Mouse (Mus musculus) right cerebral cortex, postnatal 14 days (tissue): ENCODE measurements around the gene Mrps33.

ENCODE experiments used
- DNase-seq: peaks from one replicate; pipeline ENCODE4 v3.0.0; 2022

Mrps33 gene

DNA sequence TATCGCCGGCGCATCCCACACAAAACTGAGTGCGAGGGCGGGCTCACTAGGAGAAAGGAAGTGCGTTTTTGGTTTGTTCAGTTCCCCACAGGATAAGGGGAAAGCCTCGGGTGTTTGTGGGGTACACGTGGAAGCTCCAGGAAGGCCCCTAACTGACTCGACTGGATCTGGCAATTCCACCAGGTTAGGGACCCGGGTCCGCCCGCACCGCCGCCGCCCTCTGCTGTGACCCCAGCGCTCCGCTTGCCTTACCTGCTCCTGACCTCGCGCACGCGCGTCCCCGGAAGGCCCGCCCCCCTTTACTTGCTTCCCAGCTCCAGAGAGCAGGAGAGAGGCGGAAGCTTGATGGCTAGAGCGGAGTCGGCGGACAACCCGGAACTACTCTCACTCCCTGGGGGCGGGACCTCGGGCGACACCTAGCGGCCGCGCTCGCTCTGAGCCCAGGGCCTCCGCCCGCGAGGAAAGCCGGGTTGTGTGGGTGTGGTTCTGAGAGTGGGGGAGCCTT, at the start of gene Mrps33:
TSS of gene Mrps33 (minus strand) at position 377 of the 505 bp plus-strand sequence.
- DNase-seq = peak; percentile 97

DNA sequence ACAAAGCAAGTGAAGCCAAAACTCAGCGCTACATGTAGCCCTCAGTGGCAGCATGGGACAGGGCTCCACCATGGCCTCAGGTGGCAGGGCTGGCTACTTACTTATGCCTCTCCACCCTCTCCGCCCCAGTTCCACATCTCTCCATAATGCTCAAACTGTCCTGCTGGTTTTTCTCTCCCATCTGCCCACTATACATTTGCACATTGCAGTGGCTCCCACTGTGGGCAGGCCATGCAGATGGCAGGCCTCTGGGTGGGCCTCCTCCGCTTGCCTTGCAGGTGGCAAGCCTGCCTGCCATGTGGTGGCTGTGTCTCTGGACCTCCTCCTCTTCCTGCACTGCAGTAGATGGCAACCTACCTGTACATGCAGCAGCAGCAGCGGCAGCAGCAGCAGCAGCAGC, 38.9 kb upstream of the Mrps33 start:
- no peak for DNase-seq

DNA sequence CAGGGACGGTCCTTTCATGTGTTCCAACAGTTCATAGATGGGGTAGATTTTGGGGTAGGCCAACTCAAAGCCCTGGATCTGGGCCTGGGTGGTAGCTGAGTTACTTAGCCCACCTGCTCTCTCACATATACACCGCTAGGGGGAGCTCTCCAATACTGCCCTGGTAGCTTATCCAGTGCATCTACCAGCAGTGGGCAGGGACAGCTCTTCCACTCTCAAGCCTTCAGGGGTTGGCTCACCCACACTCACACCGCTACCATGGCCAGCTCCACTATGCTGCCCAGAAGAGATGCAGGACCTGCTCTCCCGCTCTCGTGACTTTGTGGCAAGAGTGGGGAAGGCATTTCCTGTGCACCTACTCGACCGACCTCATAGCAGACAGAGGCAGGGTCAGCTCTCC, 38.0 kb upstream of the Mrps33 start:
- no peak for DNase-seq

DNA sequence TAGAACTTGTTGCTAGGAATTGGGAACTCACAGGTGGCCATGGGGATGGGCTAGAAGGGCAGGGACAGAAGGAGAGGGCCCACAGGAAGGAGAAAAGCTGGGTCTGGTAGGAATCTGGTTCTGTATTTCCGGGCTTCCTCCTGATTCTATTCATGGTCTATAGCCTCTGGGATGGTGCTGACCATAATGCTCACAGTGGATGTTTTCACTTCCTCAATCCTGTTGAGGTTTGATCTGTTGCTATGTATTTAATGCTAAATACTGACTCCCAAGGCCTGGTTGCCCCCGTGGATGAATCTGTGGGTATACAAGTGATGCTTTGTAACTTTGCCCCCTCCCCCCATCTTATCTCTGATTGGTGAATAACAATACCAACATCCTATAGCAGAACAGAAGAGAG, 36.8 kb upstream of the Mrps33 start:
- no peak for DNase-seq

DNA sequence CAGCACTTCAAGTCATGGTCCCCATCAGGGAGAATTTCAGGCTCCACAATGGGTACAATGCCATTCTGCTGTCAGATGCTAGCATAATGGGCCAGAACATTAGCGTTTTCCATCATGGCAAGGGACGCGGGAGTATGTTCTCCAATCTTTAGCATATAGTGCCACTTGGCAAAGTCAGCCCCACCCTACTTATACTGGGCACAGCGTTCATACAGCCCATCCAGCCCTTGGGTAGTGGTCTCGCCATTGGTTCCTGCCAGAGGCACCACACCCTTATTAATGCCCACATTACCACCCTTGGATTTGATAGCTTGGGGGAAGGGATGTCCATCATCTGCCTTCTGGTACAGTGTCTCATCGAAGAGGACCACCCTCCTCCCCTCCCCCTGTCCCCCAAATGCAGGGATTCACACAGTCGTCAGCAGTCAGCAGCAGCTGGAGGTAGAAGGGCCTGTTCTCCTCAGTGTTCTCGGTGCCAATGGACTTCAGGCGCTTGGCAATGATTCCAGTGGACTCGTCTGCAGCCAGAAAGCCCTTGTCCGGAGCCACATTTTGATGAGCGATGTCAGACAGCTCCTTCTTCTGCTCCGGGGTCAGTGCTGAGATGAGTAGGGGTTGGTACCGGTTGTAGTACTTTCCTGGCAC, 33.0 kb upstream of the Mrps33 start:
- no peak for DNase-seq

DNA sequence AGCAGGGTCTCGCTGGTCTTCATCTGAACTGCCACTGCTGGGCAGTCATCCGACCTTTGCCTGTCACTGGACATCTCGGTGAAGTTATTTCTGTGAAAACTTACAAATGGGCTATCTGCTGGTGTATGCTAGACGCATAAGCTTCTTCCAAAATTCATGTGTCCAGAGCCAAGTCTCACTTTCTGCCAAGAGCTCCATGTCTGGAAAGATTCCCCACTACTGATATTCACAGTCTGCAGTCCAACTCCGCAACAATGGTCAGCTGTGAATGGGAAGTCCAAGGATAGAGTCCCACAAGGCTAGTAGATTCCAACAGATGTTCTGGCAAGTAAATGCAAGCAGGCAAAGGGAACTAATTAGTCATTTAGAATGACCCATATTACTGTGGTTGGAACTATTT, 17.9 kb upstream of the Mrps33 start:
- no peak for DNase-seq

DNA sequence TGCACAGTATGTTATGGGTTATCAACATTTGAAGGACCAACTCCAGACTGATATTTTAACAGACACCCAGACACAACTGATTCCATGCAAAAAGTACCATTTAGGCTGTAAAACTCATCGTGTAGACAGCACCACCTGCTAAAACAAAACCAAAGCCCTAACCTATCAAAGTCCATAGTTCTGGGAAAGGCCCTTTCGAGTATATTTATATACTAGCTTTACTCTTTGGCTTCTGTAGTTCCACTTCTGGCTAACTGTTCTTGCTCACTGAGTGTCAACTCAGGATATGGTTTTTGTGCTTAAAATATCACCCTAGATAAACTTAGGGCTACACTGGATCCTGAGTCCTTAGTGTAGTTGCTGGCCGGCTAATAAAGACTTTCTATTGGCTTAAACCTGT, 10.5 kb upstream of the Mrps33 start:
- no peak for DNase-seq

DNA sequence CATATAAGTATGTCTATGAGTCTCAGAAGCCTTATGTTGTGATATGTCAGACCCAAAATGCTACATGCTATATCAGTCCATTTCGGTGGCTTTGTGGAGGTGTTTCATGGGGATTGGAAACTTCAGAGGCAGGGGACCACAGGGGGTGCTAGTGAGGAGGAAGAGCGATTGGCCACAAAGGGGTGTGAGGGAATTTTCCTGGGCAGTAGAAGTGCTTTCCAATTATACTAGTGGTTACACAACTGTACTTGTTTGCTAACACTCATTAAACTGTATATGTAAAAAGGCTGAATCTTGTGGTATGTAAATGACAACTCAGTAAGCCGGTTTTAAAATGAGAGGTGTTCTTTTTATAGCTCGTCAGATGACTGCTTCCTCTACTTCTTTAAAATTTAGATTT, 8.1 kb upstream of the Mrps33 start:
- no peak for DNase-seq

DNA sequence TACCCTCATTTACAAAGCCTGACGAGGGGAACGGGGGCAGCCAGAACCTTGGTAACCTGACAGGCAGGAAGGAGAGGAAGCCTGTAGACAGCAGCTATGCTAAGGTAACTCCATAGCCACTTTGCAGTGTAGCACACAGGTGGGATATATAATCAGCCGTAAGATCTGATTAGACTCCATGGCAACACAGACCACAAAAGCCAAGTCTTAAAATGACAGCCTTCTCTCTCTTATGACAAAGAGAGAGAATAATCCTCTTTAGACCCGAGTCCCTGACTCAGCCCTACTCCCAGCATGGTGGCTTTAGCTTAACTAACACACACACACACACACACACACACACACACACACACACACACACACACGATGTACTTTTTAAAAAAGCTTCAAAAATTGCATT, 2.3 kb downstream of the Mrps33 start:
- DNase-seq = no peak

DNA sequence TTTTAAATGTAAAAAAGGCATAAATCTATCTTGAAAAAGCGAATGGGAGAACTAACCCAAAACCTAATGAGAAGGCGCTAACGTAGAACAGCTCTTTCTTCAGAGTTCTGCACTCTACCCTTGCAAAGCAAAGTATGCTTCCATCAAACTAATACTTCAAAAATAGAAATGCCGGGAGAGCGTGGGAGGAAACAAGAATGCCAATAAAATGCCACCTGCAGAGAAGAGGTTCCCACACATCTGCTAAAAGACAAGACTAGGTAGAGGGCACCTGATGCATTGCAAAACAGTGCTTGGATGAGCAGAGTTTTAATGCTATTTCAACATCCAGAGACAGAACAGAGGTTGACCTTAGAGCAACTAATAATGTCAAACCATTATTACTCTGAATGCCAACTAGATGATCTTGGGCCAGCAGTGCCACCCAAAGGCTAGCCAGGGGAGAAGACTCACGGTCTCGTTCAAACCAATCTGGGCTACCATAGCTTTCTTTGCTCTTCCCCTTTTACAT, 3.7 kb downstream of the Mrps33 start:
- DNase-seq = no peak

DNA sequence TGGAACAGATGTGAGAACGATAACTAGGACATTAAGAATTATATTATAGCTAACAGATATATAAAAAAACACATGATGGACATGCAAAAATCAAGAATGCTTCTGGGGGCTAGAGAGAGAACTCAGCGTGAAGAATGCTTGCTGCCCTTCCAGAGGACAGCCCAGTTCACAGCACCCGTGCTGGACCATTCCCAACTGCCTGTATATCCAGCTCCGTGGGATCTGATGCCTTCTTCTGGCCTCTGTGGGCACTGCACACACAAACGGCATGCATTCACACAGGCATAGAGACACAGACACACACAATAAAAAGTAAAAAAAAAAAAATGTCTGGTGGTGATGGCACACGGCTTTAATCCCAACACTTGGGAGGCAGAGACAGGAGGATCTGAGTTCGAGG, 4.5 kb downstream of the Mrps33 start:
- DNase-seq = no peak

DNA sequence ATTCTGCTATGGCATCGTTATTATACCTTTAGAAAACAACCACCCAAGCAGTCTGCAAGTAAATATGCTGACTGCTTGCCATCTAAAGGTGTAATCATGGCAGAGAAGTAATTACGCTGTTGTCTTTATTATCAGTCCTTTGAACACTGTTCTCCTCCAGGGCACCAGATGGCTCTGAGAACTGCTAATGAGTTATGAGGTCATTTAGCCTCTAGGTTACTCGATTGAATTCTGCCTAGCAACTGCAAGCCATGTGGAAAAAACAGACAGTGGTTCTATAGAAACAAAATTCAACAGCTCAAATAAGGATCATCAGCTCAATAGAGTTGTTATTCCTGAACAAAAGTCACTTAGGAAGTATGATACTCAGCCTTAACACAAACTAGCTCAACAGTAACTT, 4.9 kb downstream of the Mrps33 start:
- DNase-seq = no peak

DNA sequence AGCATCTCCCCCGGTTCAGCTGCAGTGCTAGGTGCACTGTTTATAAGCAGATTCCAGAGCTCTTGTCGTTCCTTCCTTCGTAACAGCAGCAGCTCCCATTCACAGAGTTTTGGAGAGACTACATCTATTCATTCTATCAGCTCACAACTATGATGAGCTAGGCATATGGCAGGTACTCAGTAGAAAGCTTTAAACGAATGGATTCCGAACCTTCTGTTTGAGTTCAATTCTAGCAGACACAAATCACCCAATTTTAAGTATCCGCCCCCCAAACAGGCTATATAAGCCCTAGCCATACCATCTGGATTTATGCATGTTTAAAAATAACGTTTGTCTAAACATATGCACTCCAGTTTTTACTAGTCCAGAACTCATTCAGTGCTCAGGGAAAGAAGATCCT, 9.8 kb downstream of the Mrps33 start:
- no peak for DNase-seq

DNA sequence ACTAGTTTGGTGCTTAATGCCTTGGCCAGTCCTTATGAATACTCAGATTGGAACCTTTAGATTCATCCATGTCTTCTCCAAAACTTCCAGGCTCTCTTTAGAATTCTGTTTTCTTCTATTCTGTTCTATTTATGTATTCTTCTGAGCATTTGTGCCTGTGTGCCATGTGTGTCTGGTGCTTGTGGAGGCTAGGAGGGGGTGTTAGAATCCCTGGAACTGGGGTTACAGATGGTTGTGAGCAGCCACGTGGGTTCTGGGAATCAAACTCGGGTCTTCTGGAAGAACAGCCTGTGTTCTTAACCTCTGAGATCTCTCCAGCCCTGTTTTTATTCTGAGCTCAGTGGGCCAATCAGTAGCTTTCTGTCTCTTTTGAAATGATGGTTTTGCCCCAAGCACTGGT, 13.7 kb downstream of the Mrps33 start:
- DNase-seq = no peak

DNA sequence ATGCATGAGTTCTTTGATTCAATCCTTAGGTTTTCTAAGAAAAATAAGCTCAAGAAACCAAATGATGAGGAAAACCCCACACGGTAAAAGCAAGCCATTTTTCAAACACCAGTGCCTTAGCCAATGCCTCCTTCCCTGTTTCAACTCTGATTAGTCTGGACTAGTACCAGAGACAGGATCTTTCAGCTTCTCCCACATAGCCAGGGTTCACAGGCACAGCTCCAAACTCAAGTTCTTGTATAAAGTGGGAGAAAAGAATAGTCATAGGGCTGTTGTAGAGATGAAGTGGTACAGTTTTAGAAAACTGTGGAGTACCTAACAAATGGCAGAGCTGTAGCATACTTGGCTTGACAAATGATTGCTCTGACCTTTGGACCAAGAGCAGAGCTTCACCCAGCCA, 14.6 kb downstream of the Mrps33 start:
- no peak for DNase-seq

DNA sequence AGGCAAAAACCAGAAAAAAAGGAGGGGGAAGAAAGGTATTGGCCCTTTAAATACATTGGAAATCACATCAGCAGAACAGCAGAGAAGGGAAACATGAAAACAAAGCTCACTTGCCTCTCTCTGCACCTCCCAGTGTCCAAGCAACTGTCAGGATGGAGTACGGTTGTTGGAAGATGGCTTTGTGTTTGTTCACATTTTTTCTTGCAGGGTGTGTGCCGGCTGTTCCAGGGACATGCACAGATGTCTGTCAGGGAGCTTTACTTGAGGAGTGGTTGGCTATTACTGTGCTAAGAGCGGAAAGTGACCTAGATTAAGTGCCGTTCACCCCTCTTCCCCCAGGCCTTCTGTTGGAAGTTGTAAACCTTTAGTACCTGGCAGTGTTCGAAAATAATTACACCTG, 19.0 kb downstream of the Mrps33 start:
- no peak for DNase-seq

DNA sequence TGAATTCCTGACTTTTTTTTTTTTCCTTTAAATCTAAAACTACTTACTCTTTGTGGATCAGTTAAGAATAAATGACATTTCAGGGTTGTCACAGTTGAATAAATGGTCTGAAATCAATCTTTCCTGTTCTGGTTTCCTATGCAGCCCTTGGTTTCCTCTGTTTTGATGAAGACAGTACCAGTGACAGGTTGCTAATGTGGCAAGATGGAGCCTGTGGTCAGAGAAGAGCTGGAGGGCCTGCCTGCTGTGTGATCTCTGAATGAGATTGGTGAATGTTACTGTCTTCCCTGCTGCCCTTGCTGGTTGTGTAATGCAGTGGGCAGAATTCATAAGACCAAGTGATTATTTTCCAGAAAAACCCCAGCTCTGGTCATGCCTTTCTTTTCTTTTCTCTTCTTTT, 22.4 kb downstream of the Mrps33 start:
- no peak for DNase-seq

DNA sequence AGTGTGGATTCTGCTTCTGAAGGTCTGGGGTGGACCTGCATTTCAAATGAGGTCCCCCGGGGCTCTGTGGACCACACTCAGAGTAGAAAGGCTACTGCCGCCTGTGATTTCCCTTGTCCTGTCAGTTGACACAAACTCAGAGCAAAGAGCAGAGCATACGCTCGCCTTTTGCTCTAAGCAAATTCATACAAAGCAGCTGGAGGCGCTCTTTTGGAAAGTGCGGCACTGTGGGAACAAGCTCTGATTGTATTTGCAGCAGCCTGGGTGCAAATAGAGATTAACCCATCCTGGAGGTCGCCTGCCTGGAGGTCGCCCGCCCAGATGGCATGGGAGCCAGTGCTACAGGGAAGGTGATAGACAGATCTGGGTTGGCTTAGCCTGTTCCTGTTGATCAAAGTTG, 23.0 kb downstream of the Mrps33 start:
- DNase-seq = no peak

DNA sequence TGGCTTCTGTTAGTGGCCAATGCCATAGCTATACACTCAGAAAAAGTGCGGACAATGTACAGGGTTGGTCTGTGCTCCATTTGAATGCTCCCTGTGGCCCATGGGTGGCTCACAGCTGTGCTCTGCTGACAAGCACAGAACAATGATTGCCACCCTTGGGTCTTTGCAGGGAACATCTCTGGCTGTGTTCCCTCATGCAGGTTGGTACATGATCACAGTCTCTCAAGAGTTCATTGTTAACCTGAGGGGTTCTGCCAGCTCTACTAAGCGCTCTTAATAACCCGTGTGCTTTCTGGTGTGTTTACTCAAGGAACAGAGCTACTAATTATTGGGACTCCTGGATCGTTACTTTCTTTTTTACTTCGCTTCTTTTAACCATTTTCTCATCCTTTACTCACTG, 24.8 kb downstream of the Mrps33 start:
- DNase-seq = no peak

DNA sequence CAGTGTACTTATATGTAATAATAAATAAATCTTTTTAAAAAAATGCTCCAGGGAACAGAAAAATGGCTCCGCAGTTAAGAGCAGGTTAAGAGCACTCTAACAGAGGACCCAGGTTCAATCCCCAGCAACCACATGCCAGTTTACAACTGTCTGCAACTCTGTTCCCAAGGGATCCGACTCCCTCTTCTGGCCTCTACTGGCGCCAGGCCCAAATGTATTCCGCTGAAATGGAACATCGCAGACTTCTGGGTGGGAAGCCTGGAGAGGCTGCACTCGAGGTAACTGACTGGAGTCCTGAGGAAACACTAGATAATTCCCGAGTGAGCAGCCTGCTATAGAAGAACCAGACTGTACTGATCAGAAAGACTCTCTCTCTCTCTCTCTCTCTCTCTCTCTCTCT, 27.3 kb downstream of the Mrps33 start:
- no peak for DNase-seq

DNA sequence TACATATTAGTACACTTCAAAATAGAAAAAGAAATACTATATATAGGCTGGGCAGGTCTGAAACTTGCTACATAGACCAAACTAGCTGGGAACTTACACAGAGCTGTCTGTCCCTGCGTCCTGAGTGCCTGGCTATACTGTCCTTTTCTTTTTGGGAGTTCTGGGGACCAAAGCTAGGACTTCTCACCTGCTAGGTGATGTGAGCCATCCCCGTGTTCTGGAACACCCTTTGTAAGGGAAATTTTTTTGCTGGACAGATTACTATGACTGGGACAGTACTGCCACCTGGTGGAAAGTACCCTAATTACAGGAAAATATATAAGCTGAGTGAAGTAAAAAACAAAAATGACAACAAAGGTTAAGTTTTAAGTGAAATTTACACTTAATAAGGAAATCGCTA, 28.2 kb downstream of the Mrps33 start:
- no peak for DNase-seq

DNA sequence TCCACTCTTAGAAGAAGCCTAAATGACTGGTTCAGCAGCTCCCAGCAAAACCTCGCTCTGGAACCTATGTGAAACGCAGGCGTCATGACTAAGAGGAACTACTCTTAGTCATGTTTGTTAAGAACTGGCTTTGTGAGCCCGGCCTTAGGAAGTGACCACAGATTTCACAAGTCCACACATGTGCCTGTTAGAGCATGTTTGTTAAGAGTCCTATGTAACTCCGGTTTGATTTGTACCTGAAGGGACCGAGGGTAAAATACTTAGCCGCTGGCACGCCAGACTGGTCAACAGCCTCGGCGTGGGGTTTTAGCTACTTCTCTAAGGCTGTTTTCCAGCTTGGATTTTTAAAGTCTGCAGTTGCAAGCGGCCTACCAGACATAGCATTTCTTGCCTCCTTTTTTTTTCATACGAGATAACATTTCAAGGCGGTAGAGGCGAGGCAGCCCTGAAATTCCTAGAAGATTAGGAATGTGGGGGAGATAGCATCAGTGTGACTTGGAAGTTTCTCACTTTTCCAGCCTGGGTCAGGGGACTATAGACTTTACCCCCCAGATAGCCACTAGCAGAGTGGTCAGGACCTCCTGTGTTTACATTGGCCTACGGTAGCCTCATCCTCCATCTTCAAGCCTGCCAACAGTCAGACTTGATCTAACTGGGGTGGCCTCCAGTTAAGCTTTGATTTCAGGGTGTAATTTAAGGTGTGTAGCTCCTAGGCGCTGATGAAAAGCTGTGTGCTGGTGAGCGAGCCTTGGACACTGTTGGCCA, 28.8 kb downstream of the Mrps33 start:
- DNase-seq = no peak

DNA sequence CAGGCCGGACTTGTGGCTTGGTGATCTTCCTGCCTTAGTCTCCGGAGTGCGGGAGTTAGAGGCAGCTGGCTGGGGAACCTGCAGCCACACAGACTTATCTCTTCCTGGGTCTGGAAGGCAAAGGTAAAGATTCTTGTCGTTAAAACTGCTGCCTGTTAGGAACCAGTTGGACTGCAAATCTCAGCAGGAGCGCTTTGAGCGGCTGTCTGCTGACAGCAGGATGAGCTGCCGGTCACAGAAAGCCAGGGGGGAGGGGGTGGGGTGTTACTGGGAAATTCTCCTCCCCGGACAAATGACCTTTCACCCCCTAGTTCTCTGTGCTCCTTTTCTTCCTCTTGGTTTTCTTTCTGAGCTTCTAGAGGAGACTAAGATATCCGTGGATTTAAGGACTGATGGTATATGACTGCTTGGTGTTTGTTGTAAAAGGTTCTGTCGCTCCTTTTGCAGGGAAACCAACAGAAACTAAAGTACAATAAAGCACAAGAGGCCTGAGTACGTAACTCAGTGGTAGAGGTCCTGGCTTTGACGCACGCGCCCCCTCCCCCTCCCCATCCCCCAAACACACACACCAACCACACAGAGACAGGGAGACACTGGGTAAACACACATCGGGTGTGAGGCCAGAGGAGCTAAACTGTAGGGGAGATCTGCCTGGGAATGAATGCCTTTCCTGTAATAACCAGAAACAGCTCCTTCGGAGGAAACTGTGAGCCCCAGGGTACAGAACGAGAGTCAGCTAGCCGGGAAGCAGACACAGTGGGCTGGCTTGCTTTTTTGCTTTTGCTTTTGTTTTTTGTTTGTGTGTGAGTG, 29.7 kb downstream of the Mrps33 start:
- DNase-seq = no peak

DNA sequence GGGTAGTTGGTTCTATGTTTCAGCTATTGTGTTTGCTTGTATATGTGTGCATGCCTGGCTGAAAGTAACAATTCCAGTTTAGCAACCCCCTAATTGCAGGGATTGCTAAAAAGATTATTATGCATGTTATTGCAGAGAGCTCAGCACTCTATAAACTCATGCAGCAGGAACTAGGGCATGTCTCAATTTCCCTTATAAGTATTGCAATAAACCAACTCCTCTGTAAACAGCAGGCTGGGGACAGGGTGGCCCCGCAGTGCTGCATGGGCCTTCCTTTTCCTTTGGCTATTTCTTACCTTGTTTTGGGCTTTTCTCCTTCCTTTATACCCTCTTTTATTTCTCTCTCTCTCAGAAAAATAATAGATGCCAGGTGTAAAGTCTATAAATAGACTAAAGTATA, 32.3 kb downstream of the Mrps33 start:
- DNase-seq = no peak
